Mouse (Mus musculus): ENCODE data around the gene Zfp160. TPM values are rescaled to one million over a fixed set of nuclear protein-coding genes. Genes with fewer than 3 reads are reported as not detected.
"Not testable (repeated sequence)": the region's sequence is repeated elsewhere in the genome, so short reads cannot be mapped to it uniquely, and the experiment has no call there.

The Zfp160 gene
- polyA plus RNA-seq, 1 experiment from 2014 or later = 19.1 TPM

GRCm38 (mm10) chr17:21048020-21048419 is 39.3 kb downstream of the Zfp160 start:
- WGBS = 84% methylated on average over 9 of the region's 9 CpGs
- ATAC-seq (replicated peaks; ENCODE audit: insufficient number of reproducible peaks, low FRiP score, low TSS enrichment, low read depth); H3K27ac ChIP-seq (replicated peaks; ENCODE audit: low read depth, low read length): not testable (repeated sequence)

GRCm38 (mm10) chr17:21050901-21051300 is 42.2 kb downstream of the Zfp160 start:
- WGBS = 77% methylated on average over 1 of the region's 1 CpGs
- ATAC-seq (replicated peaks; ENCODE audit: insufficient number of reproducible peaks, low FRiP score, low TSS enrichment, low read depth) (no peak), DNase-seq (ENCODE audit: low spot score) (no peak)
- Histone ChIP-seq H3K9ac (replicated peaks; ENCODE audit: low read length) (no peak overlapping the region), H3K36me3 (replicated peaks; ENCODE audit: control insufficient read depth, insufficient read depth, low read depth, low read length) (no peaks in the 10 kb centered on the region), H3K4me1 (ENCODE audit: control insufficient read depth, insufficient read depth, low read length) (no peaks in the 10 kb centered on the region), H3K4me3 (ENCODE audit: low read depth, low read length) (no peak overlapping the region), H3K4me2 (ENCODE audit: low read depth, low read length) (no peak overlapping the region), H3K27me3 (ENCODE audit: control insufficient read depth, insufficient read depth, low read length) (no peaks in the 10 kb centered on the region), H3K27ac (replicated peaks; ENCODE audit: low read depth, low read length) (no peak overlapping the region), H3K9me3 (replicated peaks; ENCODE audit: control insufficient read depth, low read length) (no peaks in the 10 kb centered on the region)

More at GRCm38 (mm10) chr17:21048020-21048419, 39.3 kb downstream of the Zfp160 start:
- H3K9me3 ChIP-seq (replicated peaks; ENCODE audit: control insufficient read depth, low read length); H3K4me2 ChIP-seq (ENCODE audit: low read depth, low read length); H3K9ac ChIP-seq (replicated peaks; ENCODE audit: low read length); H3K4me3 ChIP-seq (ENCODE audit: low read depth, low read length); H3K4me1 ChIP-seq (ENCODE audit: control insufficient read depth, insufficient read depth, low read length); DNase-seq (ENCODE audit: low spot score); H3K27me3 ChIP-seq (ENCODE audit: control insufficient read depth, insufficient read depth, low read length); H3K36me3 ChIP-seq (replicated peaks; ENCODE audit: control insufficient read depth, insufficient read depth, low read depth, low read length): not testable (repeated sequence)

- not testable (repeated sequence) for H3K9me3 ChIP-seq (replicated peaks; ENCODE audit: control insufficient read depth, low read length); H3K27ac ChIP-seq (replicated peaks; ENCODE audit: low read depth, low read length); DNase-seq (ENCODE audit: low spot score); H3K36me3 ChIP-seq (replicated peaks; ENCODE audit: control insufficient read depth, insufficient read depth, low read depth, low read length); ATAC-seq (replicated peaks; ENCODE audit: insufficient number of reproducible peaks, low FRiP score, low TSS enrichment, low read depth); H3K9ac ChIP-seq (replicated peaks; ENCODE audit: low read length); H3K4me3 ChIP-seq (ENCODE audit: low read depth, low read length); H3K4me2 ChIP-seq (ENCODE audit: low read depth, low read length); H3K27me3 ChIP-seq (ENCODE audit: control insufficient read depth, insufficient read depth, low read length); H3K4me1 ChIP-seq (ENCODE audit: control insufficient read depth, insufficient read depth, low read length)
- no CpG with 5 or more reads among the region's 3 CpGs for WGBS
Observed at GRCm38 (mm10) chr17:21051341-21051740, 42.6 kb downstream of the Zfp160 start.

GRCm38 (mm10) chr17:21051919-21052318 is 43.2 kb downstream of the Zfp160 start:
- 80% methylated on average over 3 of the region's 3 CpGs for WGBS
- not testable (repeated sequence) for H3K4me1 ChIP-seq (ENCODE audit: control insufficient read depth, insufficient read depth, low read length); H3K4me3 ChIP-seq (ENCODE audit: low read depth, low read length)

DNA sequence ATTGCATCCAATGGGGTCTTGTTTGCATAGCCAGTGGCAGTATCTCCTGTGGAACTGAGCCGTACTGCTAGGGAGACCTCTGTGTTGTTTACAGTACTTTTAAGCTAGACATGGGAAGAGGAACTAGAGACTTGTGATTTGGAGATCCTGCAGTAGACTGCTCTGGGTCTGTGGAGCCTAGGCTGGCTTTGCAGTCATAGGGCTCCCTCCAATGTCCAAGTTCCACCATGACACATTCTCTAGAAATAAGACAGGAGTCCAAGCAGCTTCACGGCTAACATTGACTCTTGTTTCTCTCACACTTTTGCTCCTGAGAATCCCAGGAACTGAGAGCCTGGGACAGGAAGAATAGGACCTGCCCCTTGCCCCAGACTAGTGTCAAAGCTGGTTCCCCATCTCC is 44.6 kb downstream of the Zfp160 start:
- no peak overlapping the region for H3K9ac ChIP-seq (replicated peaks; ENCODE audit: low read length)
- H3K27me3 ChIP-seq (ENCODE audit: control insufficient read depth, insufficient read depth, low read length) = no peaks in the 10 kb centered on the region
- H3K4me1 ChIP-seq (ENCODE audit: control insufficient read depth, insufficient read depth, low read length) = no peaks in the 10 kb centered on the region
- DNase-seq (ENCODE audit: low spot score) (no peak), ATAC-seq (replicated peaks; ENCODE audit: insufficient number of reproducible peaks, low FRiP score, low TSS enrichment, low read depth) (no peak)
- no peak overlapping the region for H3K4me2 ChIP-seq (ENCODE audit: low read depth, low read length)
- no peak overlapping the region for H3K27ac ChIP-seq (replicated peaks; ENCODE audit: low read depth, low read length)
- no peaks in the 10 kb centered on the region for H3K36me3 ChIP-seq (replicated peaks; ENCODE audit: control insufficient read depth, insufficient read depth, low read depth, low read length)
- no peak overlapping the region for H3K4me3 ChIP-seq (ENCODE audit: low read depth, low read length)
- H3K9me3 ChIP-seq (replicated peaks; ENCODE audit: control insufficient read depth, low read length) = no peaks in the 10 kb centered on the region
- 84% methylated on average over 2 of the region's 2 CpGs for WGBS

More at GRCm38 (mm10) chr17:21051919-21052318, 43.2 kb downstream of the Zfp160 start:
- ATAC-seq (replicated peaks; ENCODE audit: insufficient number of reproducible peaks, low FRiP score, low TSS enrichment, low read depth); DNase-seq (ENCODE audit: low spot score); H3K9ac ChIP-seq (replicated peaks; ENCODE audit: low read length); H3K27me3 ChIP-seq (ENCODE audit: control insufficient read depth, insufficient read depth, low read length); H3K4me2 ChIP-seq (ENCODE audit: low read depth, low read length); H3K9me3 ChIP-seq (replicated peaks; ENCODE audit: control insufficient read depth, low read length); H3K27ac ChIP-seq (replicated peaks; ENCODE audit: low read depth, low read length); H3K36me3 ChIP-seq (replicated peaks; ENCODE audit: control insufficient read depth, insufficient read depth, low read depth, low read length): not testable (repeated sequence)

DNA sequence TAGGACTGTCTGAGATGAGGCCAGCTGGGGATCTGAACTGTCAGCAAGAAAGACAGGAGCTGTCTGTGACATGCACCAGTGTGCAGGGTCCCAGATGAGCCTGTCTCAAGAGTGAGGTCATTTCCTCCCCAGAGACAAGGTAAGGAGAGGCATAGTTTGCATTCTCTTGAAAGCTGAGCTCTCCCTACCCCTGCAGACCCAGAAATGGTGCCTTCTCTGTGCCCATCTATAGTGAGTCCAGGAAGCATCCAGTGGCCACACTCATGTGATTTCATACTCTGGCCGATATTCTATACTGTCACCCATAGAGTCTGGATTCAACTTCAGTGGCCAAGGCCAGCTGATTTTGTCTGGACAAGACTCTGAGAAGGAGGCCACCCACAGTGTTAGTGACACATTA is 46.4 kb downstream of the Zfp160 start:
- H3K9ac ChIP-seq (replicated peaks; ENCODE audit: low read length); H3K4me3 ChIP-seq (ENCODE audit: low read depth, low read length); H3K27me3 ChIP-seq (ENCODE audit: control insufficient read depth, insufficient read depth, low read length); H3K36me3 ChIP-seq (replicated peaks; ENCODE audit: control insufficient read depth, insufficient read depth, low read depth, low read length); H3K4me2 ChIP-seq (ENCODE audit: low read depth, low read length); ATAC-seq (replicated peaks; ENCODE audit: insufficient number of reproducible peaks, low FRiP score, low TSS enrichment, low read depth); DNase-seq (ENCODE audit: low spot score); H3K9me3 ChIP-seq (replicated peaks; ENCODE audit: control insufficient read depth, low read length); H3K4me1 ChIP-seq (ENCODE audit: control insufficient read depth, insufficient read depth, low read length); H3K27ac ChIP-seq (replicated peaks; ENCODE audit: low read depth, low read length): not testable (repeated sequence)
- 96% methylated on average over 1 of the region's 1 CpGs for WGBS

GRCm38 (mm10) chr17:21065501-21065900 is 56.8 kb downstream of the Zfp160 start:
- ATAC-seq (replicated peaks; ENCODE audit: insufficient number of reproducible peaks, low FRiP score, low TSS enrichment, low read depth) (no peak), DNase-seq (ENCODE audit: low spot score) (no peak)
- Histone ChIP-seq H3K9me3 (replicated peaks; ENCODE audit: control insufficient read depth, low read length) (no peaks in the 10 kb centered on the region), H3K4me3 (ENCODE audit: low read depth, low read length) (no peak overlapping the region), H3K27me3 (ENCODE audit: control insufficient read depth, insufficient read depth, low read length) (no peaks in the 10 kb centered on the region), H3K4me2 (ENCODE audit: low read depth, low read length) (no peak overlapping the region), H3K36me3 (replicated peaks; ENCODE audit: control insufficient read depth, insufficient read depth, low read depth, low read length) (no peaks in the 10 kb centered on the region), H3K9ac (replicated peaks; ENCODE audit: low read length) (no peak overlapping the region), H3K27ac (replicated peaks; ENCODE audit: low read depth, low read length) (no peak overlapping the region), H3K4me1 (ENCODE audit: control insufficient read depth, insufficient read depth, low read length) (no peaks in the 10 kb centered on the region)
- WGBS = 25% methylated on average over 1 of the region's 1 CpGs

DNA sequence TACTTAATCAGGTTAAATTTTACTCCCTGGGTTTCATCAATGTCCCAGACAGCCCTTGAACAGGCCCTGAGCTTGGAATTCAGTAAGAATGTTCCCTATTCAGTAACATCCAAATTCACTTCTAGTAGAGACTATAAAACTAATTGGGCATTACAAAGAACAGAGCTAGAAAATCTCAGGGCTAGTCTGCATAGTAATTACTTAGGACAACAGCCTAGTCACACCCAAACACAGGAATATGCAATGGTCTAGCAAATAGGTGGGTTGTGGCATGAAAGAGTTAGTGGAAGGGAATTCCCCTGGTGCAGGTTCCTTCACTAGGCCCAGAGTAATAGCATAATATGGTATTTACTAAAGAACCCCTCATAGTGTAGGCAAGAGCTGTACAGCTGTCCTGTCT is 58.3 kb downstream of the Zfp160 start:
- Histone ChIP-seq H3K9me3 (replicated peaks; ENCODE audit: control insufficient read depth, low read length) (no peaks in the 10 kb centered on the region), H3K4me2 (ENCODE audit: low read depth, low read length) (no peak overlapping the region), H3K27me3 (ENCODE audit: control insufficient read depth, insufficient read depth, low read length) (no peaks in the 10 kb centered on the region), H3K27ac (replicated peaks; ENCODE audit: low read depth, low read length) (no peak overlapping the region), H3K4me3 (ENCODE audit: low read depth, low read length) (no peak overlapping the region), H3K9ac (replicated peaks; ENCODE audit: low read length) (no peak overlapping the region), H3K36me3 (replicated peaks; ENCODE audit: control insufficient read depth, insufficient read depth, low read depth, low read length) (no peaks in the 10 kb centered on the region), H3K4me1 (ENCODE audit: control insufficient read depth, insufficient read depth, low read length) (no peaks in the 10 kb centered on the region)
- no peak for ATAC-seq (replicated peaks; ENCODE audit: insufficient number of reproducible peaks, low FRiP score, low TSS enrichment, low read depth)
- DNase-seq (ENCODE audit: low spot score) = no peak

Measured in embryonic facial prominence, embryonic 11.5 days (tissue).